In the genomic region with DNA sequence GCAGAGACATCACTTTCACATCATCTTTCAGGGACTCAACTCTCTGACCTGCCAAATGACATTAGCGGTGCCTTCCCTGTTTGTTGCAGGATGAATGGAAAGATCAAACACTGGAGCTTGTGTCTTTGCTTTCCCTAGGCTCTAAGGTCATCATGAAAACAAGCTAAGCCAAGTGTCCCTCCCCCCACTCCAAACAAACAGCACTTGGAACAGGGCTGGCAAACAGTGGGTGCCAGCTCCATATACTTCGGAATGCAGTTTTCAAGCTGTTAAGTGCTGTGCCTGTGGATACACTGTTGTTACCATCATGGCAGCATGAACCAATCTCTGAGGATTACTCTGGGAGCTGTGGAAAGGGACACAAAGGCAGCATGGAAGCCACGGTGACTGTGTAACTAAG, we compare ENCODE assay signal across 24 mouse cellular contexts. TPM values are rescaled to one million over a fixed set of nuclear protein-coding genes. Genes with fewer than 3 reads are reported as not detected.
A peak's percentile ranks its signal among the peaks of the same experiment; 100 is the strongest.
DNase-seq lines count a peak whose midpoint lies in the region; ATAC-seq and TF ChIP-seq lines count a peak whose summit lies in the region.
"Had no signal": no experiment of that assay in that cellular context is flagged by ENCODE, and none has a peak within 500 bp of the region (broad histone marks: within the 10 kb centered on the region; RNA-seq: fewer than 3 reads in every experiment).

No protein-coding gene starts in this region.

- peak overlapping the region; percentile 46 for H3K4me2 ChIP-seq in heart, postnatal 0 days (ENCODE audit: low read depth, low read length)
- H3K4me2 ChIP-seq in liver, embryonic 13.5 days, result peak overlapping the region; percentile 50
- H3K4me2 ChIP-seq in forebrain, embryonic 12.5 days, result no peak overlapping the region
- H3K4me2 ChIP-seq: embryonic facial prominence, embryonic 12.5 days; forebrain, embryonic 15.5 days; midbrain, embryonic 12.5 days; neural tube, embryonic 12.5 days had no signal

- no peaks in the 10 kb centered on the region for H3K9me3 ChIP-seq in heart, embryonic 10.5 days
- H3K9me3 ChIP-seq in heart, postnatal 0 days (replicated peaks; ENCODE audit: control insufficient read depth, low read length), result no peaks in the 10 kb centered on the region
- peaks cover 6% of the 10 kb centered on the region; the same call in 1 of the 2 replicates for H3K9me3 ChIP-seq in ES-Bruce4 (replicated peaks; ENCODE audit: control insufficient read depth, insufficient read depth, low read length, poor library complexity, severe bottlenecking)
- no peaks in the 10 kb centered on the region for H3K9me3 ChIP-seq in liver, embryonic 13.5 days (replicated peaks)
- H3K9me3 ChIP-seq in forebrain, embryonic 12.5 days, result no peaks in the 10 kb centered on the region
- H3K9me3 ChIP-seq: embryonic facial prominence, embryonic 12.5 days; forebrain, embryonic 15.5 days; midbrain, embryonic 12.5 days; neural tube, embryonic 12.5 days had no signal

- H3K4me3 ChIP-seq in heart, embryonic 10.5 days, result 0 out of 2 replicates have a peak overlapping the region, but pooled peaks have one; percentile 1
- H3K4me3 ChIP-seq in heart, postnatal 0 days (ENCODE audit: low read depth, low read length), result no peak overlapping the region
- no peak overlapping the region for H3K4me3 ChIP-seq in ES-Bruce4 (ENCODE audit: low read depth, low read length)
- H3K4me3 ChIP-seq in liver, embryonic 13.5 days (replicated peaks), result no peak overlapping the region
- no peak overlapping the region for H3K4me3 ChIP-seq in forebrain, embryonic 12.5 days (replicated peaks)
- H3K4me3 ChIP-seq: embryonic facial prominence, embryonic 12.5 days; erythroblast, embryonic 14.5 days; forebrain, embryonic 15.5 days; left cerebral cortex, adult 2 months; midbrain, embryonic 12.5 days; neural tube, embryonic 12.5 days had no signal

- H3K36me3 ChIP-seq in heart, embryonic 10.5 days, result no peaks in the 10 kb centered on the region
- H3K36me3 ChIP-seq in heart, postnatal 0 days (replicated peaks; ENCODE audit: control insufficient read depth, insufficient read depth, low read length), result no peaks in the 10 kb centered on the region
- peaks cover 2% of the 10 kb centered on the region; the same call in 1 of the 2 replicates for H3K36me3 ChIP-seq in ES-Bruce4 (ENCODE audit: control insufficient read depth, insufficient read depth, low read length, poor library complexity, severe bottlenecking)
- 0 out of 2 replicates have a peak, but pooled peaks cover 9% of the 10 kb centered on the region for H3K36me3 ChIP-seq in liver, embryonic 13.5 days
- H3K36me3 ChIP-seq in forebrain, embryonic 12.5 days (replicated peaks), result no peaks in the 10 kb centered on the region
- H3K36me3 ChIP-seq: embryonic facial prominence, embryonic 12.5 days; forebrain, embryonic 15.5 days; midbrain, embryonic 12.5 days; neural tube, embryonic 12.5 days had no signal

- 0 out of 2 replicates have a peak overlapping the region, but pooled peaks have one; percentile 33 for H3K9ac ChIP-seq in heart, postnatal 0 days (replicated peaks; ENCODE audit: low read depth, low read length)
- H3K9ac ChIP-seq in ES-Bruce4 (ENCODE audit: low read depth, poor library complexity, severe bottlenecking), result peak overlapping the region; percentile 56
- H3K9ac ChIP-seq in liver, embryonic 13.5 days, result peak overlapping the region; percentile 27; the same call in 1 of the 2 replicates
- H3K9ac ChIP-seq in forebrain, embryonic 12.5 days, result no peak overlapping the region
- H3K9ac ChIP-seq: embryonic facial prominence, embryonic 12.5 days; forebrain, embryonic 15.5 days; midbrain, embryonic 12.5 days; neural tube, embryonic 12.5 days had no signal

- intact Hi-C loops in heart, postnatal 14 days (cut with DNase I), result no loop called here

- H3K27ac ChIP-seq in heart, embryonic 10.5 days, result peak overlapping the region; percentile 23; the same call in 1 of the 2 replicates
- H3K27ac ChIP-seq in heart, postnatal 0 days (ENCODE audit: low read depth), result peak overlapping the region; percentile 53
- peak overlapping the region; percentile 90 for H3K27ac ChIP-seq in ES-Bruce4 (ENCODE audit: insufficient read depth, low read length)
- H3K27ac ChIP-seq in liver, embryonic 13.5 days, result peak overlapping the region; percentile 77
- H3K27ac ChIP-seq in forebrain, embryonic 12.5 days, result no peak overlapping the region
- H3K27ac ChIP-seq: embryonic facial prominence, embryonic 12.5 days; forebrain, embryonic 15.5 days; left cerebral cortex, adult 2 months; macrophage; midbrain, embryonic 12.5 days; neural tube, embryonic 12.5 days; stomach, postnatal 0 days had no signal

- no peak for ATAC-seq in heart, postnatal 0 days (ENCODE audit: insufficient read depth, low read depth)
- peak; percentile 24 for ATAC-seq in liver, embryonic 13.5 days (ENCODE audit: low read depth)
- ATAC-seq in forebrain, embryonic 12.5 days (ENCODE audit: low FRiP score), result no peak
- ATAC-seq: forebrain, embryonic 15.5 days had no signal

- H3K4me1 ChIP-seq in heart, embryonic 10.5 days, result peaks cover 50% of the 10 kb centered on the region
- peaks cover 43% of the 10 kb centered on the region for H3K4me1 ChIP-seq in heart, postnatal 0 days (ENCODE audit: control insufficient read depth, insufficient read depth)
- peaks cover 18% of the 10 kb centered on the region for H3K4me1 ChIP-seq in ES-Bruce4 (ENCODE audit: control insufficient read depth, insufficient read depth, low read length)
- H3K4me1 ChIP-seq in liver, embryonic 13.5 days (replicated peaks), result peaks cover 69% of the 10 kb centered on the region
- no peaks in the 10 kb centered on the region for H3K4me1 ChIP-seq in forebrain, embryonic 12.5 days
- H3K4me1 ChIP-seq: forebrain, embryonic 15.5 days; midbrain, embryonic 12.5 days; neural tube, embryonic 12.5 days had no signal

- peaks cover 3% of the 10 kb centered on the region; the same call in 1 of the 2 replicates for H3K27me3 ChIP-seq in heart, embryonic 10.5 days (ENCODE audit: insufficient read depth, poor library complexity, severe bottlenecking)
- H3K27me3 ChIP-seq in heart, postnatal 0 days (ENCODE audit: control insufficient read depth, insufficient read depth, low read length), result no peaks in the 10 kb centered on the region
- no peaks in the 10 kb centered on the region for H3K27me3 ChIP-seq in ES-Bruce4 (ENCODE audit: control insufficient read depth, insufficient read depth, low read length, poor library complexity, severe bottlenecking)
- H3K27me3 ChIP-seq in liver, embryonic 13.5 days, result no peaks in the 10 kb centered on the region
- no peaks in the 10 kb centered on the region for H3K27me3 ChIP-seq in forebrain, embryonic 12.5 days
- H3K27me3 ChIP-seq: CH12.LX; embryonic facial prominence, embryonic 12.5 days; forebrain, embryonic 15.5 days; midbrain, embryonic 12.5 days; neural tube, embryonic 12.5 days had no signal

- TF ChIP-seq POLR2A in ES-Bruce4 (IDR thresholded peaks at IDR 0.05; ENCODE audit: insufficient read depth, low read length), result no peak

- DNase-seq in heart, embryonic 10.5 days (ENCODE audit: low spot score), result no peak
- no peak for DNase-seq in heart, adult 8-10 months (ENCODE audit: low spot score)
- peak; percentile 25 for DNase-seq in heart, postnatal 0 days (ENCODE audit: low spot score)
- DNase-seq in heart, postnatal 14 days, result no peak
- no peak for DNase-seq in liver, embryonic 13.5 days
- no peak for DNase-seq in frontal cortex, postnatal 25 days (ENCODE audit: low spot score in 2 of 2)
- DNase-seq: adrenal gland, adult 8-10 months; cerebellum, adult 9-10 months; gastrocnemius, postnatal 25 days; kidney, adult 8-10 months; kidney, postnatal 14 days; left cerebral cortex, postnatal 4 days; right cerebral cortex, adult 18-20 months had no signal

- no peak for TF ChIP-seq CTCF in heart, postnatal 0 days (IDR thresholded peaks at IDR 0.05; ENCODE audit: low read depth)
- TF ChIP-seq CTCF in ES-Bruce4 (IDR thresholded peaks at IDR 0.05; ENCODE audit: low read depth, low read length), result no peak

- WGBS in heart, embryonic 10.5 days, result 44% methylated on average over 3 of the region's 3 CpGs
- WGBS in heart, postnatal 0 days, result 40% methylated on average over 3 of the region's 3 CpGs
- 58% methylated on average over 3 of the region's 3 CpGs for WGBS in liver, embryonic 13.5 days (ENCODE audit: insufficient replicate concordance)
- 90% methylated on average over 3 of the region's 3 CpGs for WGBS in forebrain, embryonic 12.5 days

- no peak for TF ChIP-seq EP300 in heart, postnatal 0 days (IDR thresholded peaks at IDR 0.05; ENCODE audit: low read depth)
- no peak for TF ChIP-seq EP300 in ES-Bruce4 (IDR thresholded peaks at IDR 0.05; ENCODE audit: insufficient read depth, low read depth, low read length)

RNA-seq across cellular contexts. Expression of a gene that starts 9.1 kb away (rescaled TPM):
- 61.4 and 78.4 TPM in 2 replicates for polyA plus RNA-seq in heart, embryonic 10.5 days (2016; fragmentation: Nextera tagmentation; extraction: Ambion mirVana)
- 100 to 1,000 TPM; 134 to 155 (median 137) TPM for total RNA-seq in heart, adult 8-10 months (2022)
- total RNA-seq in heart, postnatal 0 days (2014; rRNA removed; ENCODE audit: low replicate concordance), result 79.7 and 83.1 TPM in 2 replicates
- polyA plus RNA-seq in heart, postnatal 0 days (2015; fragmentation: Nextera tagmentation; extraction: Ambion mirVana), result 54.1 and 59.6 TPM in 2 replicates
- total RNA-seq in heart, postnatal 14 days (2021), result 100 to 1,000 TPM in 1 of 2 experiments, 10 to 100 TPM in 1; 96.6 to 108 TPM
- 89.0 and 89.8 TPM in 2 replicates for polyA plus RNA-seq in ES-Bruce4 (2011; ENCODE audit: insufficient read depth, insufficient read length, low read depth, missing spikeins)
- polyA plus RNA-seq in liver, embryonic 13.5 days (2015; fragmentation: Nextera tagmentation; extraction: Ambion mirVana), result 30.1 and 40.9 TPM in 2 replicates
- 23.6 and 32.3 TPM in 2 replicates for polyA plus RNA-seq in forebrain, embryonic 12.5 days (2016; fragmentation: Nextera tagmentation; extraction: Ambion mirVana)
- total RNA-seq: CH12.LX had no signal
